Mouse (Mus musculus) mature B cell (primary cell): ENCODE data around the gene Mrln.
"Not testable (repeated sequence)": the region's sequence is repeated elsewhere in the genome, so short reads cannot be mapped to it uniquely, and the experiment has no call there.

ENCODE experiments used
- in situ Hi-C: fragments of 300-500 bp; cut with MboI; formaldehyde crosslinking; loops from 2 replicates; pipeline ENCODE4 v1.14.3; 2019

The Mrln gene

GRCm38 (mm10) chr10:70195786-70196185 lies 8.7 kb upstream of the Mrln start:
- in situ Hi-C loops: no loop called here

- in situ Hi-C loops: no loop called here
Measured at GRCm38 (mm10) chr10:70196666-70197065, 7.8 kb upstream of the Mrln start.

- in situ Hi-C loops: no loop called here
Measured at GRCm38 (mm10) chr10:70197601-70198000, 6.9 kb upstream of the Mrln start.

GRCm38 (mm10) chr10:70198012-70198411 lies 6.5 kb upstream of the Mrln start:
- in situ Hi-C loops: no loop called here

GRCm38 (mm10) chr10:70198951-70199463 lies 5.5 kb upstream of the Mrln start:
- in situ Hi-C loops: no loop called here

- in situ Hi-C loops: no loop called here
Measured at GRCm38 (mm10) chr10:70199466-70200210, 4.8 kb upstream of the Mrln start.

GRCm38 (mm10) chr10:70200889-70201500 lies 3.5 kb upstream of the Mrln start:
- in situ Hi-C loops: no loop called here

- in situ Hi-C loops: no loop called here
Measured at GRCm38 (mm10) chr10:70211281-70211680, 6.8 kb downstream of the Mrln start.

- in situ Hi-C loops: no loop called here
Measured at GRCm38 (mm10) chr10:70220971-70221370, 16.5 kb downstream of the Mrln start.

GRCm38 (mm10) chr10:70222231-70222630 lies 17.8 kb downstream of the Mrln start:
- in situ Hi-C loops: not testable (repeated sequence)

GRCm38 (mm10) chr10:70224571-70224970 lies 20.1 kb downstream of the Mrln start:
- in situ Hi-C loops: no loop called here

GRCm38 (mm10) chr10:70225760-70226159 lies 21.3 kb downstream of the Mrln start:
- in situ Hi-C loops: no loop called here

- in situ Hi-C loops: no loop called here
Measured at GRCm38 (mm10) chr10:70226608-70227007, 22.1 kb downstream of the Mrln start.

- in situ Hi-C loops: no loop called here
Measured at GRCm38 (mm10) chr10:70230352-70230751, 25.9 kb downstream of the Mrln start.

- in situ Hi-C loops: no loop called here
Measured at GRCm38 (mm10) chr10:70237936-70238335, 33.5 kb downstream of the Mrln start.

GRCm38 (mm10) chr10:70242751-70243444 lies 38.4 kb downstream of the Mrln start:
- in situ Hi-C loops: no loop called here

- in situ Hi-C loops: no loop called here
Measured at GRCm38 (mm10) chr10:70244921-70245558, 40.6 kb downstream of the Mrln start, which contains the start of gene Slc16a9. Gene Slc16a9, plus strand, starts transcription at chr10:70245100.

GRCm38 (mm10) chr10:70245559-70245945 lies 41.1 kb downstream of the Mrln start:
- in situ Hi-C loops: no loop called here

- in situ Hi-C loops: no loop called here
Measured at GRCm38 (mm10) chr10:70246076-70246475, 41.6 kb downstream of the Mrln start.

- in situ Hi-C loops: no loop called here
Measured at GRCm38 (mm10) chr10:70250354-70250753, 45.9 kb downstream of the Mrln start.

- in situ Hi-C loops: no loop called here
Measured at GRCm38 (mm10) chr10:70250766-70251165, 46.3 kb downstream of the Mrln start.

GRCm38 (mm10) chr10:70254666-70255065 lies 50.2 kb downstream of the Mrln start:
- in situ Hi-C loops: no loop called here
